Mouse (Mus musculus) liver, embryonic 11.5 days (tissue): ENCODE measurements around the gene Kif7. TPM values are rescaled to one million over a fixed set of nuclear protein-coding genes. Genes with fewer than 3 reads are reported as not detected.
A peak's percentile ranks its signal among the peaks of the same experiment; 100 is the strongest.

Experiments used
- ATAC-seq: fragments of 200-750 bp; cut with Nextera tagmentation; replicated peaks from 2 replicates; pipeline ENCODE4 v1.8.0; 2017; ENCODE audit warnings: moderate number of reproducible peaks, mild to moderate bottlenecking, moderate TSS enrichment, moderate library complexity; ENCODE audit not compliant: low FRiP score
- DNase-seq: peaks from one replicate; pipeline ENCODE4 v3.0.0-alpha.2; 2017; ENCODE audit warnings: low spot score
- H3K27ac ChIP-seq: fragments of 300-500 bp; sonication (generic); 2 replicates; pipeline ENCODE4 v1.5.1; 2014; ENCODE audit warnings: mild to moderate bottlenecking, low read depth, low read length, control low read depth
- H3K27me3 ChIP-seq: fragments of 300-500 bp; sonication (generic); replicated peaks from 2 replicates; pipeline ENCODE4 v1.6.1; 2014; ENCODE audit warnings: low read length, mixed read lengths; ENCODE audit not compliant: control insufficient read depth, insufficient read depth
- H3K36me3 ChIP-seq: fragments of 300-500 bp; sonication (generic); 2 replicates; pipeline ENCODE4 v1.6.1; 2014; ENCODE audit warnings: mild to moderate bottlenecking, low read length, moderate library complexity, mixed read lengths; ENCODE audit not compliant: control insufficient read depth, insufficient read depth
- H3K4me1 ChIP-seq: fragments of 300-500 bp; sonication (generic); replicated peaks from 2 replicates; pipeline ENCODE4 v1.6.1; 2014; ENCODE audit warnings: low read length, mixed read lengths; ENCODE audit not compliant: control insufficient read depth, insufficient read depth
- H3K4me2 ChIP-seq: fragments of 300-500 bp; sonication (generic); 2 replicates; pipeline ENCODE4 v1.6.1; 2014; ENCODE audit warnings: mild to moderate bottlenecking, control low read depth, moderate library complexity
- H3K4me3 ChIP-seq: fragments of 300-500 bp; sonication (generic); 2 replicates; pipeline ENCODE4 v1.5.1; 2014; ENCODE audit warnings: low read depth, low read length, control low read depth
- H3K9ac ChIP-seq: fragments of 300-500 bp; sonication (generic); 2 replicates; pipeline ENCODE4 v1.6.1; 2014; ENCODE audit warnings: low read depth, low read length, control low read depth
- H3K9me3 ChIP-seq: fragments of 300-500 bp; sonication (generic); 2 replicates; pipeline ENCODE4 v1.6.1; 2016; ENCODE audit warnings: low read length, inconsistent platforms, mixed read lengths; ENCODE audit not compliant: control insufficient read depth
- WGBS: fragments of 180-500 bp; shearing (Covaris S2); extraction: QIAGEN DNeasy Blood & Tissue Kit; methylation state at CpG from one replicate; pipeline ENCODE4 v1.1.7; 2014; 5-methylcytosine and 5-hydroxymethylcytosine counted together
- polyA plus RNA-seq: library from polyadenylated mRNA; unstranded; fragments of >200 nt; fragmentation: Nextera tagmentation; extraction: Ambion mirVana; gene quantifications from 2 replicates; pipeline ENCODE4 v1.2.1, GENCODE M21; 2014

Kif7 gene
- polyA plus RNA-seq, 1 experiment from 2014 or later: 3.0 TPM

GRCm38 (mm10) chr7:79710130-79710607, 5.4 kb downstream of the Kif7 start:
- DNase-seq (peak; percentile 55), ATAC-seq (peak; percentile 49; the same call in 1 of the 2 replicates)
- H3K4me3 ChIP-seq: peak overlapping the region; percentile 46
- peak overlapping the region; percentile 31; the same call in 1 of the 2 replicates for H3K9ac ChIP-seq
- no peaks in the 10 kb centered on the region for H3K36me3 ChIP-seq
- peaks cover 4% of the 10 kb centered on the region; the same call in 1 of the 2 replicates for H3K4me1 ChIP-seq
- no peak overlapping the region for H3K27ac ChIP-seq
- no peaks in the 10 kb centered on the region for H3K9me3 ChIP-seq
- 4% methylated on average over 55 of the region's 55 CpGs for WGBS
- peak overlapping the region; percentile 74 for H3K4me2 ChIP-seq
- peaks cover 29% of the 10 kb centered on the region for H3K27me3 ChIP-seq

- H3K36me3 ChIP-seq: peaks cover 4% of the 10 kb centered on the region; the same call in 1 of the 2 replicates
- WGBS: 79% methylated on average over 5 of the region's 5 CpGs
Measured at GRCm38 (mm10) chr7:79705210-79705609, 10.3 kb downstream of the Kif7 start.

GRCm38 (mm10) chr7:79702755-79703154, 12.8 kb downstream of the Kif7 start:
- H3K4me2 ChIP-seq: no peak overlapping the region
- WGBS: 83% methylated on average over 16 of the region's 16 CpGs
- DNase-seq (no peak), ATAC-seq (no peak)
- no peak overlapping the region for H3K9ac ChIP-seq
- no peaks in the 10 kb centered on the region for H3K27me3 ChIP-seq
- H3K27ac ChIP-seq: no peak overlapping the region
- H3K36me3 ChIP-seq: peaks cover 12% of the 10 kb centered on the region
- H3K4me1 ChIP-seq: no peaks in the 10 kb centered on the region
- H3K9me3 ChIP-seq: no peaks in the 10 kb centered on the region
- no peak overlapping the region for H3K4me3 ChIP-seq

More at GRCm38 (mm10) chr7:79705210-79705609, 10.3 kb downstream of the Kif7 start:
- peaks cover 13% of the 10 kb centered on the region for H3K27me3 ChIP-seq
- H3K27ac ChIP-seq: no peak overlapping the region
- H3K9me3 ChIP-seq: no peaks in the 10 kb centered on the region
- no peak overlapping the region for H3K4me2 ChIP-seq
- ATAC-seq (no peak), DNase-seq (no peak)
- no peak overlapping the region for H3K4me3 ChIP-seq
- H3K9ac ChIP-seq: no peak overlapping the region
- no peaks in the 10 kb centered on the region for H3K4me1 ChIP-seq

- WGBS: 82% methylated on average over 8 of the region's 8 CpGs
- H3K36me3 ChIP-seq: peaks cover 53% of the 10 kb centered on the region
- no peaks in the 10 kb centered on the region for H3K4me1 ChIP-seq
- no peak overlapping the region for H3K4me2 ChIP-seq
- H3K27me3 ChIP-seq: no peaks in the 10 kb centered on the region
- H3K4me3 ChIP-seq: no peak overlapping the region
- no peak for ATAC-seq
- no peak for DNase-seq
- H3K27ac ChIP-seq: no peak overlapping the region
- H3K9ac ChIP-seq: no peak overlapping the region
- no peaks in the 10 kb centered on the region for H3K9me3 ChIP-seq
Measured at GRCm38 (mm10) chr7:79696495-79696894, 19.0 kb downstream of the Kif7 start.

- Histone ChIP-seq H3K4me2 (no peak overlapping the region), H3K36me3 (peaks cover 46% of the 10 kb centered on the region), H3K4me3 (no peak overlapping the region), H3K27ac (no peak overlapping the region), H3K4me1 (no peaks in the 10 kb centered on the region), H3K9ac (no peak overlapping the region), H3K9me3 (no peaks in the 10 kb centered on the region), H3K27me3 (no peaks in the 10 kb centered on the region)
- WGBS: 98% methylated on average over 2 of the region's 2 CpGs
- DNase-seq (no peak), ATAC-seq (no peak)
Measured at GRCm38 (mm10) chr7:79680231-79680630, 35.3 kb downstream of the Kif7 start.

- peaks cover 43% of the 10 kb centered on the region for H3K36me3 ChIP-seq
- H3K9ac ChIP-seq: no peak overlapping the region
- no peak for DNase-seq
Measured at GRCm38 (mm10) chr7:79679186-79679585, 36.3 kb downstream of the Kif7 start.

GRCm38 (mm10) chr7:79670900-79671604, 44.5 kb downstream of the Kif7 start:
- Histone ChIP-seq H3K27ac (no peak overlapping the region), H3K4me3 (no peak overlapping the region), H3K9me3 (no peaks in the 10 kb centered on the region), H3K9ac (no peak overlapping the region), H3K36me3 (peaks cover 46% of the 10 kb centered on the region), H3K27me3 (no peaks in the 10 kb centered on the region), H3K4me1 (no peaks in the 10 kb centered on the region), H3K4me2 (no peak overlapping the region)
- DNase-seq (no peak), ATAC-seq (no peak)
- WGBS: 93% methylated on average over 4 of the region's 4 CpGs

More at GRCm38 (mm10) chr7:79679186-79679585, 36.3 kb downstream of the Kif7 start:
- no peaks in the 10 kb centered on the region for H3K4me1 ChIP-seq
- ATAC-seq: no peak
- no peaks in the 10 kb centered on the region for H3K9me3 ChIP-seq
- H3K4me3 ChIP-seq: no peak overlapping the region
- no peak overlapping the region for H3K4me2 ChIP-seq
- no peaks in the 10 kb centered on the region for H3K27me3 ChIP-seq
- no peak overlapping the region for H3K27ac ChIP-seq

GRCm38 (mm10) chr7:79666690-79667089, 48.8 kb downstream of the Kif7 start:
- H3K36me3 ChIP-seq: peaks cover 34% of the 10 kb centered on the region
- no peaks in the 10 kb centered on the region for H3K27me3 ChIP-seq
- H3K4me1 ChIP-seq: peaks cover 10% of the 10 kb centered on the region
- H3K4me3 ChIP-seq: no peak overlapping the region
- H3K4me2 ChIP-seq: no peak overlapping the region
- H3K27ac ChIP-seq: no peak overlapping the region
- no peaks in the 10 kb centered on the region for H3K9me3 ChIP-seq
- ATAC-seq (no peak), DNase-seq (no peak)
- no peak overlapping the region for H3K9ac ChIP-seq
